Mouse (Mus musculus) lung, postnatal 0 days (tissue): Measurements from ENCODE around the gene Ccnk. TPM values are rescaled to one million over a fixed set of nuclear protein-coding genes. Genes with fewer than 3 reads are reported as not detected.

ENCODE experiments used
- ATAC-seq: fragments of 200-750 bp; cut with Nextera tagmentation; 2 replicates; pipeline ENCODE4 v1.8.0; 2017; ENCODE audit warnings: moderate library complexity
- DNase-seq: peaks from one replicate; pipeline ENCODE4 v3.0.0-alpha.2; 2016; ENCODE audit warnings: low spot score
- H3K27ac ChIP-seq: fragments of 300-500 bp; sonication (generic); 2 replicates; pipeline ENCODE4 v1.5.1; 2014; ENCODE audit warnings: antibody characterized with exemption, mild to moderate bottlenecking, low read length, mixed read lengths
- H3K27me3 ChIP-seq: fragments of 300-500 bp; sonication (generic); replicated peaks from 2 replicates; pipeline ENCODE4 v1.6.1; 2014; ENCODE audit warnings: low read length, mixed read lengths; ENCODE audit not compliant: insufficient read depth
- H3K36me3 ChIP-seq: fragments of 300-500 bp; sonication (generic); 2 replicates; pipeline ENCODE4 v1.6.1; 2014; ENCODE audit warnings: low read length, mixed read lengths; ENCODE audit not compliant: insufficient read depth
- H3K4me1 ChIP-seq: fragments of 300-500 bp; sonication (generic); 2 replicates; pipeline ENCODE4 v1.6.1; 2014; ENCODE audit warnings: antibody characterized with exemption, low read depth, low read length, mixed read lengths; ENCODE audit not compliant: insufficient read depth
- H3K4me2 ChIP-seq: fragments of 300-500 bp; sonication (generic); replicated peaks from 2 replicates; pipeline ENCODE4 v1.6.1; 2014; ENCODE audit warnings: low read depth, mild to moderate bottlenecking, low read length, moderate library complexity, mixed read lengths
- H3K4me3 ChIP-seq: fragments of 300-500 bp; sonication (generic); 2 replicates; pipeline ENCODE4 v1.5.1; 2014; ENCODE audit warnings: low read depth, low read length
- H3K9ac ChIP-seq: fragments of 300-500 bp; sonication (generic); replicated peaks from 2 replicates; pipeline ENCODE4 v1.6.1; 2014; ENCODE audit warnings: low read depth, mild to moderate bottlenecking
- H3K9me3 ChIP-seq: fragments of 300-500 bp; sonication (generic); 2 replicates; pipeline ENCODE4 v1.6.1; 2016; ENCODE audit warnings: low read length, mixed read lengths
- CTCF ChIP-seq: IDR thresholded peaks from 2 replicates; pipeline ENCODE4 v1.5.1; 2016; ENCODE audit warnings: antibody characterized with exemption, mild to moderate bottlenecking
- EP300 ChIP-seq: IDR thresholded peaks from 2 replicates; pipeline ENCODE4 v1.6.1; 2016; ENCODE audit warnings: antibody characterized with exemption, mild to moderate bottlenecking, control low read depth
- WGBS: fragments of 180-500 bp; shearing (Covaris S2); extraction: QIAGEN DNeasy Blood & Tissue Kit; methylation state at CpG from one replicate; pipeline ENCODE4 v1.1.7; 2014; 5-methylcytosine and 5-hydroxymethylcytosine counted together
- polyA plus RNA-seq: library from polyadenylated mRNA; unstranded; fragments of >200 nt; fragmentation: Nextera tagmentation; extraction: Ambion mirVana; gene quantifications from 2 replicates; pipeline ENCODE4 v1.2.1, GENCODE M21; 2015

Ccnk gene
- polyA plus RNA-seq, 1 experiment from 2014 or later, result 2.0 TPM

- no peaks in the 10 kb centered on the region for H3K9me3 ChIP-seq
- WGBS, result 64% methylated on average over 20 of the region's 21 CpGs
- H3K27me3 ChIP-seq, result no peaks in the 10 kb centered on the region
- no peaks in the 10 kb centered on the region; the same call in none of the 2 replicates for H3K4me1 ChIP-seq
- no peak overlapping the region; the same call in 1 of the 2 replicates for H3K27ac ChIP-seq
- H3K4me3 ChIP-seq, result no peak overlapping the region
- no peak overlapping the region for H3K9ac ChIP-seq
- no peak overlapping the region for H3K4me2 ChIP-seq
- no peaks in the 10 kb centered on the region for H3K36me3 ChIP-seq
- no peak for DNase-seq
- TF ChIP-seq EP300 (no peak), CTCF (no peak)
- ATAC-seq, result peak; percentile 17; the same call in 1 of the 2 replicates
Measured at GRCm38 (mm10) chr12:108219825-108220616, 40.6 kb downstream of the Ccnk start.

DNA sequence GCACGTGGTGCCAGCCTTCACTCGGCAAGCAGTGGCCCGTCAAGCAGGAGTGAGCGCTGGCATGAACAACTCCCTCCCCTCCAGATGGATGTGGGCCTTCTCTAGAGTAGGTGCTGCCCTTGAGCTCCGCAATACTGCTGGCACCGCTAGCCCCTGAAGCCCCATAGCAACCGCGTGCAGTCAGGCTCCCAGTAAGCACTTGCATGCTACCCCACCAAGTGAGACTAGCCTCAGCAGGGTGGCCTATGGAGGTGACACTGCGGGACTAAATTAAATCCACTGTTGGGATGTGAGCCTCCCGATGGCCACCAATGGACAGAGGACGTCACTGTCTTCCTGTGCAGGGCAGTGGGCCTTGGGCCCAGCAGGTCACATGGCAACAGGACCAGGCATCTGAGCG is 41.2 kb downstream of the Ccnk start:
- TF ChIP-seq EP300 (no peak), CTCF (no peak)
- 64% methylated on average over 12 of the region's 12 CpGs for WGBS
- Histone ChIP-seq H3K27ac (no peak overlapping the region), H3K27me3 (no peaks in the 10 kb centered on the region), H3K9me3 (no peaks in the 10 kb centered on the region), H3K9ac (no peak overlapping the region), H3K4me1 (no peaks in the 10 kb centered on the region; the same call in none of the 2 replicates), H3K4me2 (no peak overlapping the region), H3K36me3 (no peaks in the 10 kb centered on the region), H3K4me3 (no peak overlapping the region)
- ATAC-seq, result no peak
- DNase-seq, result no peak

DNA sequence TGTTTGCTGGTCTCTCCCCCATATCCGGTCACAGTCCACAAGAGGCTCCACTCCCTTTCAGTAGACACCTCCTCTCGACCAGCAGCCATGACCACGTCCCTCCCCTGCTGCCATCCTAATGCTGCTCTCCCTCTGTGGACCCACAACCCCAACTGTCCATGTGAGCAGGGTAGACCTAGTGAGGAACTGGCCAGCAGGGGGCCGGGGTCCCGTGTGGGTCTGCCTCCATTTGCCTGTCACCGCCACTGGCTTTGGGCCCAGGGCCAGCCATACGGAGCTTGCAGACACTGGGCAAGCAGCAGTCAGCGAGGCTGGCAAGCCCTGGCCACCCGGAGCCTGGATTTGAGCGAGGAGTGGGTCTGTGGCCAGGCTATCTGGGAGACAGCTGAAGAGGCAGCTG is 41.8 kb downstream of the Ccnk start:
- 44% methylated on average over 10 of the region's 10 CpGs for WGBS
- TF ChIP-seq CTCF (peak; percentile 57), EP300 (no peak)
- H3K4me1 ChIP-seq, result no peaks in the 10 kb centered on the region; the same call in none of the 2 replicates

GRCm38 (mm10) chr12:108221712-108222111 is 42.3 kb downstream of the Ccnk start:
- no peak overlapping the region for H3K4me2 ChIP-seq
- no peak overlapping the region for H3K4me3 ChIP-seq
- no peaks in the 10 kb centered on the region for H3K9me3 ChIP-seq
- no peaks in the 10 kb centered on the region for H3K27me3 ChIP-seq
- no peak overlapping the region for H3K9ac ChIP-seq
- no peak for ATAC-seq
- 84% methylated on average over 7 of the region's 7 CpGs for WGBS
- no peak overlapping the region for H3K27ac ChIP-seq
- H3K4me1 ChIP-seq, result no peaks in the 10 kb centered on the region; the same call in none of the 2 replicates
- TF ChIP-seq CTCF (no peak), EP300 (no peak)
- no peaks in the 10 kb centered on the region for H3K36me3 ChIP-seq
- no peak for DNase-seq

More for the DNA sequence above, 41.8 kb downstream of the Ccnk start:
- Histone ChIP-seq H3K9ac (no peak overlapping the region), H3K36me3 (no peaks in the 10 kb centered on the region), H3K4me3 (no peak overlapping the region), H3K27me3 (no peaks in the 10 kb centered on the region), H3K4me2 (no peak overlapping the region), H3K9me3 (no peaks in the 10 kb centered on the region), H3K27ac (no peak overlapping the region)
- ATAC-seq (no peak), DNase-seq (no peak)

GRCm38 (mm10) chr12:108223357-108223756 is 44.0 kb downstream of the Ccnk start:
- Histone ChIP-seq H3K9ac (no peak overlapping the region), H3K4me3 (no peak overlapping the region), H3K9me3 (no peaks in the 10 kb centered on the region), H3K4me2 (no peak overlapping the region), H3K27ac (no peak overlapping the region), H3K27me3 (no peaks in the 10 kb centered on the region), H3K4me1 (no peaks in the 10 kb centered on the region; the same call in 1 of the 2 replicates), H3K36me3 (no peaks in the 10 kb centered on the region)
- peak; percentile 55 for DNase-seq
- TF ChIP-seq EP300, result no peak
- TF ChIP-seq CTCF, result no peak
- WGBS, result 49% methylated on average over 6 of the region's 8 CpGs
- peak; percentile 29 for ATAC-seq

DNA sequence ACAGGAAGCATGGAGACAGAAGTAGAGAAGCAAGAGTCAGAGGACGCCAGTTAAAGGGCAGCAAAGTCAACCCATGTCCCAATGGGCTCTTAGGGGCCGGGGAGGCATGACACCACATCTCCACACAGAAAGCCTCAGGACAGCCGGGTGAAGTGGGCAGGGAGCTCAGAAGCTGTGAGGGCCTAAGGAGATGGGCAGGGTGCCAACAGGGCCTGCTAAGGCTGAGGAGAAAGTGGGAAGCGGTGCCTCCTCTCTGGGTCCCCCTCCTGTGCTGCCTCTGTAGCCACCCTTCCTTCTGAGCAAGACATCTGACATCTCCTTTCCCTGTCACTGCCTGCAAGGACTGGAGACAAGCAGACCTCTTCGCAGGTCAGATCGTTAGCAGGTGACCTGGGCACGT is 46.4 kb downstream of the Ccnk start:
- H3K36me3 ChIP-seq, result no peaks in the 10 kb centered on the region
- no peaks in the 10 kb centered on the region; the same call in 1 of the 2 replicates for H3K4me1 ChIP-seq
- 67% methylated on average over 7 of the region's 7 CpGs for WGBS
- no peak for ATAC-seq
- H3K4me3 ChIP-seq, result no peak overlapping the region
- peak; percentile 63 for DNase-seq
- no peak overlapping the region for H3K9ac ChIP-seq
- no peak overlapping the region for H3K4me2 ChIP-seq
- no peak overlapping the region for H3K27ac ChIP-seq
- TF ChIP-seq EP300 (no peak), CTCF (no peak)
- H3K27me3 ChIP-seq, result no peaks in the 10 kb centered on the region
- H3K9me3 ChIP-seq, result no peaks in the 10 kb centered on the region
